Mouse (Mus musculus): ENCODE results near the gene Abcc9. TPM values are rescaled to one million over a fixed set of nuclear protein-coding genes. Genes with fewer than 3 reads are reported as not detected.

The Abcc9 gene
- polyA plus RNA-seq, 1 experiment from 2014 or later = 22.9 TPM

Other genes with a start within 250 kb of the Abcc9 start
- gene Gys2, start 229.2 kb downstream of the Abcc9 start, polyA plus RNA-seq (2014; fragmentation: Nextera tagmentation; extraction: Ambion mirVana) = not detected in 2 replicates
- gene Ldhb, start 194.4 kb downstream of the Abcc9 start, polyA plus RNA-seq (2014; fragmentation: Nextera tagmentation; extraction: Ambion mirVana) = 1,520 and 1,540 TPM in 2 replicates
- gene Kcnj8, start 130.7 kb downstream of the Abcc9 start, polyA plus RNA-seq (2014; fragmentation: Nextera tagmentation; extraction: Ambion mirVana) = 14.5 and 16.5 TPM in 2 replicates
- 102 and 104 TPM in 2 replicates for gene Cmas, start 54.4 kb upstream of the Abcc9 start, polyA plus RNA-seq (2014; fragmentation: Nextera tagmentation; extraction: Ambion mirVana)
- 0.09 TPM in 2 replicates for gene Sult6b2, start 102.2 kb upstream of the Abcc9 start, polyA plus RNA-seq (2014; fragmentation: Nextera tagmentation; extraction: Ambion mirVana)